Mouse (Mus musculus) neutrophil, adult 83 days (primary cell): ENCODE measurements around the gene Cryab. TPM values are rescaled to one million over a fixed set of nuclear protein-coding genes. Genes with fewer than 3 reads are reported as not detected.

ENCODE experiments used
- total RNA-seq, 2 experiments: library from RNA; stranded (reverse); gene quantifications; one replicate each; pipeline ENCODE4 v1.2.4; 2023

Gene Cryab
- total RNA-seq, result 1 to 10 TPM; 2.3 to 2.7 TPM

GRCm38 (mm10) chr9:50751323-50751722, at the start of gene Cryab:
TSS of gene Cryab (plus strand) at chr9:50751325.

GRCm38 (mm10) chr9:50738914-50739870, 11.9 kb upstream of the Cryab start, which contains the start of gene Dixdc1:
TSS of gene Dixdc1 (minus strand) at chr9:50739517.

GRCm38 (mm10) chr9:50746214-50746677, 4.9 kb upstream of the Cryab start, which contains the start of gene 2310030G06Rik:
TSS of gene 2310030G06Rik (minus strand) at chr9:50746536.

GRCm38 (mm10) chr9:50752054-50752602, 1.0 kb downstream of the Cryab start, which contains the start of gene Hspb2:
TSS of gene Hspb2 (minus strand) at chr9:50752354.

GRCm38 (mm10) chr9:50768107-50769002, 17.2 kb downstream of the Cryab start, which contains the start of gene Fdxacb1:
TSS of gene Fdxacb1 (plus strand) at chr9:50768236.

GRCm38 (mm10) chr9:50774991-50775612, 24.0 kb downstream of the Cryab start, which contains the start of the genes Alg9 and 1110032A03Rik:
TSS of gene Alg9 (plus strand) at chr9:50775019.
TSS of gene 1110032A03Rik (minus strand) at chr9:50775520.

Other genes starting within 250 kb of the Cryab start
- gene Pts, start 222.6 kb upstream of the Cryab start, total RNA-seq, result 10 to 100 TPM; 44.5 to 47.3 TPM
- gene Il18, start 196.5 kb upstream of the Cryab start, total RNA-seq, result 1 to 10 TPM; 4.3 to 5.3 TPM
- 1 to 10 TPM in 1 of 2 experiments, under 1 TPM in 1; 0.99 to 1.1 TPM for gene Bco2, start 196.1 kb upstream of the Cryab start, total RNA-seq
- under 1 TPM in 1 of 2 experiments, not detected in 1; 0.39 TPM for gene Tex12, start 190.0 kb upstream of the Cryab start, total RNA-seq
- 10 to 100 TPM; 76.6 to 86.2 TPM for gene Sdhd, start 147.5 kb upstream of the Cryab start, total RNA-seq
- 10 to 100 TPM; 48.7 to 53.5 TPM for gene Timm8b, start 147.4 kb upstream of the Cryab start, total RNA-seq
- under 1 TPM; 0.42 to 0.90 TPM for gene Pih1d2, start 134.0 kb upstream of the Cryab start, total RNA-seq
- gene Nkapd1, start 133.9 kb upstream of the Cryab start, total RNA-seq, result 10 to 100 TPM; 10.8 to 12.4 TPM
- gene Dlat, start 91.5 kb upstream of the Cryab start, total RNA-seq, result 10 to 100 TPM; 18.8 to 21.4 TPM
- gene Dixdc1, start 11.8 kb upstream of the Cryab start, total RNA-seq, result under 1 TPM in 1 of 2 experiments, not detected in 1; 0.11 TPM
- not detected for gene 2310030G06Rik, start 4.8 kb upstream of the Cryab start, total RNA-seq
- gene Hspb2, start 1.0 kb downstream of the Cryab start, total RNA-seq, result not detected
- 1 to 10 TPM; 4.6 to 6.4 TPM for gene Fdxacb1, start 16.9 kb downstream of the Cryab start, total RNA-seq
- 10 to 100 TPM; 11.2 to 13.2 TPM for gene Alg9, start 23.7 kb downstream of the Cryab start, total RNA-seq
- gene 1110032A03Rik, start 24.2 kb downstream of the Cryab start, total RNA-seq, result 10 to 100 TPM; 11.1 to 17.2 TPM
- 10 to 100 TPM; 24.7 to 25.1 TPM for gene Ppp2r1b, start 94.0 kb downstream of the Cryab start, total RNA-seq